Mouse (Mus musculus) cerebellum, postnatal 4 days (tissue): ENCODE results near the gene Ltbp4.

ENCODE experiments used
- DNase-seq, 2 experiments: peaks; one replicate each; pipeline ENCODE4 v3.0.0; 2022; ENCODE audit warnings: low spot score in 2 of 2, mixed read lengths in 1 of 2

Ltbp4 gene

GRCm38 (mm10) chr7:27300351-27300750, 37.1 kb downstream of the Ltbp4 start:
- DNase-seq = no peak

GRCm38 (mm10) chr7:27298816-27299215, 38.7 kb downstream of the Ltbp4 start:
- no peak for DNase-seq

GRCm38 (mm10) chr7:27298033-27298610, 39.4 kb downstream of the Ltbp4 start:
- DNase-seq = no peak

- DNase-seq = no peak
These were observed 41.0 kb downstream of the Ltbp4 start for GRCm38 (mm10) chr7:27296518-27296917.

GRCm38 (mm10) chr7:27295956-27296355, 41.5 kb downstream of the Ltbp4 start:
- DNase-seq = no peak

- DNase-seq = no peak
These were observed 45.6 kb downstream of the Ltbp4 start for GRCm38 (mm10) chr7:27291795-27292466.

GRCm38 (mm10) chr7:27290555-27290954, 46.9 kb downstream of the Ltbp4 start:
- DNase-seq = no peak

GRCm38 (mm10) chr7:27288732-27289131, 48.8 kb downstream of the Ltbp4 start:
- no peak for DNase-seq

- DNase-seq = peak in 1 of 2 experiments; percentile 70
These were observed 51.8 kb downstream of the Ltbp4 start for GRCm38 (mm10) chr7:27285698-27286066.

- DNase-seq = peak in 1 of 2 experiments; percentile 42
These were observed 52.4 kb downstream of the Ltbp4 start for GRCm38 (mm10) chr7:27284865-27285697.

GRCm38 (mm10) chr7:27282225-27282624, 55.3 kb downstream of the Ltbp4 start:
- no peak for DNase-seq

- no peak for DNase-seq
These were observed 55.8 kb downstream of the Ltbp4 start for GRCm38 (mm10) chr7:27281717-27282116.

- DNase-seq = no peak
These were observed 60.3 kb downstream of the Ltbp4 start for GRCm38 (mm10) chr7:27277191-27277590.

- no peak for DNase-seq
These were observed 61.5 kb downstream of the Ltbp4 start for GRCm38 (mm10) chr7:27276021-27276420.

GRCm38 (mm10) chr7:27274916-27275315, 62.6 kb downstream of the Ltbp4 start:
- DNase-seq = no peak

GRCm38 (mm10) chr7:27273739-27274351, 63.6 kb downstream of the Ltbp4 start:
- DNase-seq = peak in 1 of 2 experiments; percentile 41

- no peak for DNase-seq
These were observed 66.1 kb downstream of the Ltbp4 start for GRCm38 (mm10) chr7:27271423-27271822.

GRCm38 (mm10) chr7:27266515-27267128, 70.9 kb downstream of the Ltbp4 start:
- DNase-seq = no peak

GRCm38 (mm10) chr7:27264761-27265160, 72.7 kb downstream of the Ltbp4 start:
- no peak for DNase-seq

GRCm38 (mm10) chr7:27261888-27262287, 75.6 kb downstream of the Ltbp4 start:
- no peak for DNase-seq

- no peak for DNase-seq
These were observed 76.6 kb downstream of the Ltbp4 start for GRCm38 (mm10) chr7:27260856-27261255.

- no peak for DNase-seq
These were observed 77.7 kb downstream of the Ltbp4 start for GRCm38 (mm10) chr7:27259771-27260170.
